Mouse (Mus musculus) MEL (cell line): ENCODE measurements around the gene Hadhb. TPM values are rescaled to one million over a fixed set of nuclear protein-coding genes. Genes with fewer than 3 reads are reported as not detected.

Experiments used
- DNase-seq: peaks from one replicate; pipeline ENCODE4 v3.0.0; 2011; ENCODE audit warnings: low read depth, low spot score
- H3K27ac ChIP-seq: 2 replicates; pipeline ENCODE4 v1.5.1; 2012; ENCODE audit warnings: low read depth, mild to moderate bottlenecking, control low read depth, low read length, moderate library complexity; ENCODE audit not compliant: control insufficient read depth
- H3K27me3 ChIP-seq, 2 experiments: fragments of 150-350 bp in 1 of 2; sonication (generic) in 1 of 2; 2 replicates each; pipeline ENCODE4 v1.6.1; 2012; ENCODE audit warnings: low read length in 2 of 2, mild to moderate bottlenecking in 2 of 2, improper control_type of control experiment in 1 of 2, moderate library complexity in 1 of 2; ENCODE audit not compliant: insufficient read depth in 2 of 2, control insufficient read depth in 1 of 2
- H3K36me3 ChIP-seq, 2 experiments: 2 replicates each; pipeline ENCODE4 v1.6.1; 2012 to 2014; ENCODE audit warnings: low read length in 2 of 2, improper control_type of control experiment in 1 of 2, inconsistent platforms in 1 of 2, mild to moderate bottlenecking in 1 of 2; ENCODE audit not compliant: insufficient read depth in 2 of 2, control insufficient read depth in 1 of 2
- H3K4me1 ChIP-seq, 2 experiments: fragments of 150-350 bp in 1 of 2; sonication (generic) in 1 of 2; 2 replicates each; pipeline ENCODE4 v1.6.1; 2012; ENCODE audit warnings: low read length in 2 of 2, improper control_type of control experiment in 1 of 2, mild to moderate bottlenecking in 1 of 2; ENCODE audit not compliant: insufficient read depth in 2 of 2, control insufficient read depth in 1 of 2
- H3K4me3 ChIP-seq, 2 experiments: fragments of 150-350 bp in 1 of 2; sonication (generic) in 1 of 2; 2 replicates each; pipeline ENCODE4 v1.5.1; 2012; ENCODE audit warnings: low read depth in 2 of 2, low read length in 2 of 2, mild to moderate bottlenecking in 2 of 2, moderate library complexity in 2 of 2, control low read depth in 1 of 2, improper control_type of control experiment in 1 of 2; ENCODE audit not compliant: control insufficient read depth in 1 of 2, insufficient read depth in 1 of 2
- H3K79me2 ChIP-seq: 2 replicates; pipeline ENCODE4 v1.6.1; 2012; ENCODE audit warnings: mild to moderate bottlenecking, low read length, moderate library complexity; ENCODE audit not compliant: control insufficient read depth, poor library complexity, insufficient read depth
- H3K9ac ChIP-seq: 2 replicates; pipeline ENCODE4 v1.6.1; 2012; ENCODE audit warnings: low read depth, mild to moderate bottlenecking, control low read depth, low read length, moderate library complexity; ENCODE audit not compliant: control insufficient read depth, poor library complexity, severe bottlenecking
- H3K9me3 ChIP-seq: fragments of 150-350 bp; sonication (generic); replicated peaks from 2 replicates; pipeline ENCODE4 v1.6.1; 2012; ENCODE audit warnings: mild to moderate bottlenecking, low read length, improper control_type of control experiment, moderate library complexity; ENCODE audit not compliant: insufficient read depth
- BHLHE40 ChIP-seq: IDR thresholded peaks from 2 replicates; pipeline ENCODE4 v1.6.1; 2012; ENCODE audit warnings: low read depth, mild to moderate bottlenecking, inconsistent platforms, low read length, improper control_type of control experiment, borderline replicate concordance
- CHD1 ChIP-seq: IDR thresholded peaks from 2 replicates; pipeline ENCODE4 v1.6.1; 2012; ENCODE audit warnings: low read depth, mild to moderate bottlenecking, inconsistent platforms, low read length, improper control_type of control experiment
- CHD2 ChIP-seq: IDR thresholded peaks from 2 replicates; pipeline ENCODE4 v1.6.1; 2011; ENCODE audit warnings: low read length, improper control_type of control experiment
- CTCF ChIP-seq, 3 experiments: IDR thresholded peaks in 2 of 3; conservative IDR thresholded peaks in 1 of 3; 2 replicates each; pipeline ENCODE4 v1.5.1; 2011 to 2012; ENCODE audit warnings: low read length in 3 of 3, low read depth in 2 of 3, mild to moderate bottlenecking in 2 of 3, improper control_type of control experiment in 1 of 3, inconsistent platforms in 1 of 3, mixed read lengths in 1 of 3, moderate library complexity in 1 of 3; ENCODE audit not compliant: control insufficient read depth in 1 of 3, insufficient read depth in 1 of 3, poor library complexity in 1 of 3, severe bottlenecking in 1 of 3
- E2F4 ChIP-seq: IDR thresholded peaks from 2 replicates; pipeline ENCODE4 v1.6.1; 2011; ENCODE audit warnings: low read depth, low read length, improper control_type of control experiment, borderline replicate concordance
- ELF1 ChIP-seq: IDR thresholded peaks from 2 replicates; pipeline ENCODE4 v1.6.1; 2014; ENCODE audit warnings: low read depth, mild to moderate bottlenecking, inconsistent platforms, low read length, improper control_type of control experiment, moderate library complexity
- EP300 ChIP-seq, 2 experiments: IDR thresholded peaks; 2 replicates each; pipeline ENCODE4 v1.6.1; 2011; ENCODE audit warnings: improper control_type of control experiment in 2 of 2, low read length in 2 of 2, low read depth in 1 of 2, mild to moderate bottlenecking in 1 of 2
- GABPA ChIP-seq: IDR thresholded peaks from 2 replicates; pipeline ENCODE4 v1.6.1; 2012; ENCODE audit warnings: low read depth, mild to moderate bottlenecking, inconsistent platforms, low read length, improper control_type of control experiment, moderate library complexity
- GATA1 ChIP-seq: IDR thresholded peaks from 2 replicates; pipeline ENCODE4 v1.6.1; 2011; ENCODE audit warnings: low read depth, low read length, improper control_type of control experiment
- HCFC1 ChIP-seq: IDR thresholded peaks from 2 replicates; pipeline ENCODE4 v1.6.1; 2012; ENCODE audit warnings: low read depth, mild to moderate bottlenecking, inconsistent platforms, low read length, improper control_type of control experiment, moderate library complexity
- KAT2A ChIP-seq: conservative IDR thresholded peaks from 2 replicates; pipeline ENCODE4 v1.6.1; 2012; ENCODE audit warnings: low read depth, low read length, improper control_type of control experiment, inconsistent platforms
- MAFK ChIP-seq: IDR thresholded peaks from 2 replicates; pipeline ENCODE4 v1.6.1; 2011; ENCODE audit warnings: low read depth, mild to moderate bottlenecking, low read length, improper control_type of control experiment, borderline replicate concordance
- MAZ ChIP-seq: IDR thresholded peaks from 2 replicates; pipeline ENCODE4 v1.6.1; 2012; ENCODE audit warnings: low read depth, mild to moderate bottlenecking, inconsistent platforms, low read length, improper control_type of control experiment
- MEF2A ChIP-seq: IDR thresholded peaks from 2 replicates; pipeline ENCODE4 v1.6.1; 2014; ENCODE audit warnings: low read depth, mild to moderate bottlenecking, inconsistent platforms, low read length, improper control_type of control experiment; ENCODE audit not compliant: poor library complexity, insufficient replicate concordance, severe bottlenecking; ENCODE audit errors: extremely low read depth
- MXI1 ChIP-seq: IDR thresholded peaks from 2 replicates; pipeline ENCODE4 v1.6.1; 2011; ENCODE audit warnings: mild to moderate bottlenecking, low read depth, low read length, improper control_type of control experiment
- MYB ChIP-seq: IDR thresholded peaks from 2 replicates; pipeline ENCODE4 v1.6.1; 2011; ENCODE audit warnings: mild to moderate bottlenecking, low read depth, low read length, improper control_type of control experiment
- MYC ChIP-seq: IDR thresholded peaks from 2 replicates; pipeline ENCODE4 v1.6.1; 2011; ENCODE audit warnings: low read depth, mild to moderate bottlenecking, low read length, improper control_type of control experiment, moderate library complexity
- POLR2AphosphoS2 ChIP-seq: IDR thresholded peaks from 2 replicates; pipeline ENCODE4 v1.6.1; 2011; ENCODE audit warnings: low read length, improper control_type of control experiment
- POLR2AphosphoS5 ChIP-seq: IDR thresholded peaks from 2 replicates; pipeline ENCODE4 v1.6.1; 2012; ENCODE audit warnings: low read depth, borderline replicate concordance, mild to moderate bottlenecking, inconsistent platforms, low read length, moderate library complexity, mixed read lengths
- SMC3 ChIP-seq: IDR thresholded peaks from 2 replicates; pipeline ENCODE4 v1.6.1; 2011; ENCODE audit warnings: low read depth, low read length, improper control_type of control experiment
- UBTF ChIP-seq: IDR thresholded peaks from 2 replicates; pipeline ENCODE4 v1.6.1; 2012; ENCODE audit warnings: low read depth, mild to moderate bottlenecking, inconsistent platforms, low read length, improper control_type of control experiment, moderate library complexity, borderline replicate concordance; ENCODE audit not compliant: insufficient read depth
- USF1 ChIP-seq: IDR thresholded peaks from 2 replicates; pipeline ENCODE4 v1.6.1; 2014; ENCODE audit warnings: low read depth, mild to moderate bottlenecking, inconsistent platforms, low read length, improper control_type of control experiment, moderate library complexity
- USF2 ChIP-seq, 2 experiments: IDR thresholded peaks; 2 replicates each; pipeline ENCODE4 v1.6.1; 2011 to 2012; ENCODE audit warnings: improper control_type of control experiment in 2 of 2, low read length in 2 of 2, borderline replicate concordance in 1 of 2, inconsistent platforms in 1 of 2, low read depth in 1 of 2, mild to moderate bottlenecking in 1 of 2; ENCODE audit not compliant: insufficient read depth in 1 of 2
- ZC3H11A ChIP-seq: IDR thresholded peaks from 2 replicates; pipeline ENCODE4 v1.6.1; 2012; ENCODE audit warnings: low read depth, mild to moderate bottlenecking, inconsistent platforms, low read length, improper control_type of control experiment
- ZKSCAN1 ChIP-seq: IDR thresholded peaks from 2 replicates; pipeline ENCODE4 v1.6.1; 2012; ENCODE audit warnings: low read depth, mild to moderate bottlenecking, inconsistent platforms, low read length, improper control_type of control experiment, moderate library complexity
- ZMIZ1 ChIP-seq: IDR thresholded peaks from 2 replicates; pipeline ENCODE4 v1.6.1; 2012; ENCODE audit warnings: low read depth, mild to moderate bottlenecking, inconsistent platforms, low read length, improper control_type of control experiment, moderate library complexity
- ZNF384 ChIP-seq: IDR thresholded peaks from 2 replicates; pipeline ENCODE4 v1.6.1; 2012; ENCODE audit warnings: low read depth, mild to moderate bottlenecking, inconsistent platforms, low read length, improper control_type of control experiment
- polyA plus RNA-seq, 2 experiments: library from polyadenylated mRNA; stranded (reverse) in 1 of 2; unstranded in 1 of 2; fragments of >175 nt in 1 of 2; fragments of >200 nt in 1 of 2; gene quantifications; 2 replicates each; pipeline versions ENCODE4 v1.2.1 to v1.2.4; 2012; ENCODE audit warnings: low replicate concordance in 2 of 2, low read depth in 1 of 2; ENCODE audit not compliant: insufficient read length in 2 of 2, insufficient read depth in 1 of 2, missing spikeins in 1 of 2
- total RNA-seq: library from RNA; depleted of rRNA; stranded (reverse); fragments of 300-350 nt; gene quantifications from 2 replicates; pipeline ENCODE4 v1.2.3, GENCODE M21; 2012

Hadhb gene
- total and polyA plus RNA-seq, 3 experiments, result 33.0 to 162 (median 161) TPM

- no peak overlapping the region for H3K27ac ChIP-seq
- H3K4me3 ChIP-seq, result no peak overlapping the region
- no peak for DNase-seq
- no peak overlapping the region for H3K9ac ChIP-seq
- no peaks in the 10 kb centered on the region; a peak in 1 of 4 replicates for H3K27me3 ChIP-seq
- no peaks in the 10 kb centered on the region for H3K9me3 ChIP-seq
- no peaks in the 10 kb centered on the region for H3K79me2 ChIP-seq
- H3K36me3 ChIP-seq, result no peaks in the 10 kb centered on the region
- TF ChIP-seq USF2 (IDR thresholded peaks at IDR 0.05; ENCODE audit: borderline replicate concordance in 1 of 2, insufficient read depth in 1 of 2, low read depth in 1 of 2, low read length in 2 of 2) (no peak), USF1 (no peak), EP300 (IDR thresholded peaks at IDR 0.05; ENCODE audit: low read depth in 1 of 2, low read length in 2 of 2) (no peak), MYB (no peak), SMC3 (no peak), MYC (no peak), CTCF (IDR thresholded peaks at IDR 0.05 in 2 of 3, conservative IDR thresholded peaks at IDR 0.05 in 1 of 3; ENCODE audit: control insufficient read depth in 1 of 3, insufficient read depth in 1 of 3, low read depth in 2 of 3, low read length in 3 of 3, poor library complexity in 1 of 3, severe bottlenecking in 1 of 3) (no peak), CHD1 (no peak), MEF2A (no peak), BHLHE40 (no peak), ZKSCAN1 (no peak), MAFK (no peak), ZC3H11A (no peak), POLR2AphosphoS5 (no peak), KAT2A (no peak)
- H3K4me1 ChIP-seq, result no peaks in the 10 kb centered on the region
Measured at GRCm38 (mm10) chr5:30106756-30107155, 48.3 kb upstream of the Hadhb start.

GRCm38 (mm10) chr5:30107186-30107585 lies 47.9 kb upstream of the Hadhb start:
- no peak overlapping the region for H3K9ac ChIP-seq
- H3K27ac ChIP-seq, result no peak overlapping the region
- no peaks in the 10 kb centered on the region for H3K4me1 ChIP-seq
- H3K9me3 ChIP-seq, result no peaks in the 10 kb centered on the region
- no peaks in the 10 kb centered on the region for H3K79me2 ChIP-seq
- no peaks in the 10 kb centered on the region; a peak in 1 of 4 replicates for H3K27me3 ChIP-seq
- DNase-seq, result no peak
- H3K36me3 ChIP-seq, result no peaks in the 10 kb centered on the region
- no peak overlapping the region for H3K4me3 ChIP-seq
- TF ChIP-seq GABPA (no peak), ELF1 (no peak), BHLHE40 (no peak), MXI1 (no peak), HCFC1 (no peak), MAFK (no peak), GATA1 (no peak), MAZ (no peak), ZC3H11A (no peak), POLR2AphosphoS2 (no peak), UBTF (no peak), E2F4 (no peak), ZNF384 (no peak), CHD2 (no peak), EP300 (IDR thresholded peaks at IDR 0.05; ENCODE audit: low read depth in 1 of 2, low read length in 2 of 2) (no peak), ZMIZ1 (no peak)
